Mouse (Mus musculus): ENCODE data around the gene Oard1. TPM values are rescaled to one million over a fixed set of nuclear protein-coding genes. Genes with fewer than 3 reads are reported as not detected.

The Oard1 gene
- polyA plus RNA-seq, 1 experiment from 2014 or later = 73.5 TPM

GRCm38 (mm10) chr17:48416011-48416410 is 6.2 kb downstream of the Oard1 start:
- 83% methylated on average over 7 of the region's 7 CpGs for WGBS
- Histone ChIP-seq H3K36me3 (ENCODE audit: control insufficient read depth, insufficient read depth, low read length) (no peaks in the 10 kb centered on the region; the same call in 1 of the 2 replicates), H3K27ac (ENCODE audit: low read depth, low read length) (no peak overlapping the region)

GRCm38 (mm10) chr17:48416425-48417195 is 6.8 kb downstream of the Oard1 start:
- DNase-seq (ENCODE audit: low spot score) = peak; percentile 61
- 91% methylated on average over 14 of the region's 14 CpGs for WGBS
- Histone ChIP-seq H3K36me3 (ENCODE audit: control insufficient read depth, insufficient read depth, low read length) (no peaks in the 10 kb centered on the region; the same call in 1 of the 2 replicates), H3K9me3 (ENCODE audit: control insufficient read depth, low read length) (no peaks in the 10 kb centered on the region), H3K4me3 (ENCODE audit: low read depth, low read length) (no peak overlapping the region), H3K27ac (ENCODE audit: low read depth, low read length) (no peak overlapping the region), H3K9ac (ENCODE audit: low read length) (no peak overlapping the region), H3K4me1 (ENCODE audit: control insufficient read depth, insufficient read depth, low read length) (0 out of 2 replicates have a peak, but pooled peaks cover under 1% of the 10 kb centered on the region), H3K4me2 (ENCODE audit: low read depth) (no peak overlapping the region), H3K27me3 (ENCODE audit: control insufficient read depth, insufficient read depth, low read length) (no peaks in the 10 kb centered on the region)
- ATAC-seq (ENCODE audit: insufficient read depth, low FRiP score, low TSS enrichment) = no peak

More at GRCm38 (mm10) chr17:48416011-48416410, 6.2 kb downstream of the Oard1 start:
- no peak overlapping the region for H3K9ac ChIP-seq (ENCODE audit: low read length)
- H3K4me2 ChIP-seq (ENCODE audit: low read depth) = no peak overlapping the region
- no peaks in the 10 kb centered on the region for H3K9me3 ChIP-seq (ENCODE audit: control insufficient read depth, low read length)
- DNase-seq (ENCODE audit: low spot score) (no peak), ATAC-seq (ENCODE audit: insufficient read depth, low FRiP score, low TSS enrichment) (no peak)
- H3K4me1 ChIP-seq (ENCODE audit: control insufficient read depth, insufficient read depth, low read length) = 0 out of 2 replicates have a peak, but pooled peaks cover 4% of the 10 kb centered on the region
- no peaks in the 10 kb centered on the region for H3K27me3 ChIP-seq (ENCODE audit: control insufficient read depth, insufficient read depth, low read length)
- no peak overlapping the region for H3K4me3 ChIP-seq (ENCODE audit: low read depth, low read length)

- Histone ChIP-seq H3K9ac (ENCODE audit: low read length) (no peak overlapping the region), H3K4me1 (ENCODE audit: control insufficient read depth, insufficient read depth, low read length) (no peaks in the 10 kb centered on the region), H3K4me3 (ENCODE audit: low read depth, low read length) (no peak overlapping the region), H3K9me3 (ENCODE audit: control insufficient read depth, low read length) (no peaks in the 10 kb centered on the region), H3K36me3 (ENCODE audit: control insufficient read depth, insufficient read depth, low read length) (no peaks in the 10 kb centered on the region; the same call in 1 of the 2 replicates), H3K27ac (ENCODE audit: low read depth, low read length) (no peak overlapping the region), H3K27me3 (ENCODE audit: control insufficient read depth, insufficient read depth, low read length) (no peaks in the 10 kb centered on the region), H3K4me2 (ENCODE audit: low read depth) (no peak overlapping the region)
- DNase-seq (ENCODE audit: low spot score) = no peak
- no peak for ATAC-seq (ENCODE audit: insufficient read depth, low FRiP score, low TSS enrichment)
- WGBS = 96% methylated on average over 6 of the region's 6 CpGs
Observed at GRCm38 (mm10) chr17:48417521-48417920, 7.7 kb downstream of the Oard1 start.

GRCm38 (mm10) chr17:48418174-48418573 is 8.4 kb downstream of the Oard1 start:
- Histone ChIP-seq H3K9me3 (ENCODE audit: control insufficient read depth, low read length) (no peaks in the 10 kb centered on the region), H3K4me2 (ENCODE audit: low read depth) (no peak overlapping the region), H3K36me3 (ENCODE audit: control insufficient read depth, insufficient read depth, low read length) (no peaks in the 10 kb centered on the region; the same call in 1 of the 2 replicates), H3K4me1 (ENCODE audit: control insufficient read depth, insufficient read depth, low read length) (no peaks in the 10 kb centered on the region), H3K27ac (ENCODE audit: low read depth, low read length) (no peak overlapping the region), H3K9ac (ENCODE audit: low read length) (no peak overlapping the region), H3K27me3 (ENCODE audit: control insufficient read depth, insufficient read depth, low read length) (no peaks in the 10 kb centered on the region), H3K4me3 (ENCODE audit: low read depth, low read length) (no peak overlapping the region)
- no peak for ATAC-seq (ENCODE audit: insufficient read depth, low FRiP score, low TSS enrichment)
- DNase-seq (ENCODE audit: low spot score) = no peak
- WGBS = 84% methylated on average over 7 of the region's 7 CpGs

- Histone ChIP-seq H3K36me3 (ENCODE audit: control insufficient read depth, insufficient read depth, low read length) (no peaks in the 10 kb centered on the region; the same call in 1 of the 2 replicates), H3K4me2 (ENCODE audit: low read depth) (no peak overlapping the region), H3K27ac (ENCODE audit: low read depth, low read length) (no peak overlapping the region), H3K4me3 (ENCODE audit: low read depth, low read length) (no peak overlapping the region), H3K9me3 (ENCODE audit: control insufficient read depth, low read length) (no peaks in the 10 kb centered on the region), H3K9ac (ENCODE audit: low read length) (no peak overlapping the region), H3K4me1 (ENCODE audit: control insufficient read depth, insufficient read depth, low read length) (no peaks in the 10 kb centered on the region), H3K27me3 (ENCODE audit: control insufficient read depth, insufficient read depth, low read length) (no peaks in the 10 kb centered on the region)
- WGBS = 90% methylated on average over 1 of the region's 1 CpGs
- no peak for ATAC-seq (ENCODE audit: insufficient read depth, low FRiP score, low TSS enrichment)
- no peak for DNase-seq (ENCODE audit: low spot score)
Observed at GRCm38 (mm10) chr17:48418781-48419180, 9.0 kb downstream of the Oard1 start.

GRCm38 (mm10) chr17:48419571-48419970 is 9.8 kb downstream of the Oard1 start:
- DNase-seq (ENCODE audit: low spot score) (no peak), ATAC-seq (ENCODE audit: insufficient read depth, low FRiP score, low TSS enrichment) (no peak)
- Histone ChIP-seq H3K9ac (ENCODE audit: low read length) (no peak overlapping the region), H3K27me3 (ENCODE audit: control insufficient read depth, insufficient read depth, low read length) (no peaks in the 10 kb centered on the region), H3K4me2 (ENCODE audit: low read depth) (no peak overlapping the region), H3K36me3 (ENCODE audit: control insufficient read depth, insufficient read depth, low read length) (no peaks in the 10 kb centered on the region; the same call in 1 of the 2 replicates), H3K27ac (ENCODE audit: low read depth, low read length) (no peak overlapping the region), H3K9me3 (ENCODE audit: control insufficient read depth, low read length) (no peaks in the 10 kb centered on the region), H3K4me1 (ENCODE audit: control insufficient read depth, insufficient read depth, low read length) (no peaks in the 10 kb centered on the region), H3K4me3 (ENCODE audit: low read depth, low read length) (no peak overlapping the region)
- WGBS = 56% methylated on average over 2 of the region's 2 CpGs

- Histone ChIP-seq H3K9ac (ENCODE audit: low read length) (no peak overlapping the region), H3K4me2 (ENCODE audit: low read depth) (no peak overlapping the region), H3K27ac (ENCODE audit: low read depth, low read length) (no peak overlapping the region), H3K27me3 (ENCODE audit: control insufficient read depth, insufficient read depth, low read length) (no peaks in the 10 kb centered on the region), H3K9me3 (ENCODE audit: control insufficient read depth, low read length) (no peaks in the 10 kb centered on the region), H3K4me3 (ENCODE audit: low read depth, low read length) (no peak overlapping the region), H3K36me3 (ENCODE audit: control insufficient read depth, insufficient read depth, low read length) (no peaks in the 10 kb centered on the region), H3K4me1 (ENCODE audit: control insufficient read depth, insufficient read depth, low read length) (peaks cover 4% of the 10 kb centered on the region; the same call in 1 of the 2 replicates)
- WGBS = 88% methylated on average over 9 of the region's 9 CpGs
- DNase-seq (ENCODE audit: low spot score) (no peak), ATAC-seq (ENCODE audit: insufficient read depth, low FRiP score, low TSS enrichment) (no peak)
Observed at GRCm38 (mm10) chr17:48424237-48424636, 14.4 kb downstream of the Oard1 start.

GRCm38 (mm10) chr17:48425823-48426612 is 16.2 kb downstream of the Oard1 start:
- DNase-seq (ENCODE audit: low spot score) = no peak
- no peaks in the 10 kb centered on the region for H3K36me3 ChIP-seq (ENCODE audit: control insufficient read depth, insufficient read depth, low read length)
- H3K27ac ChIP-seq (ENCODE audit: low read depth, low read length) = no peak overlapping the region
- no peak overlapping the region for H3K4me3 ChIP-seq (ENCODE audit: low read depth, low read length)
- H3K4me1 ChIP-seq (ENCODE audit: control insufficient read depth, insufficient read depth, low read length) = peaks cover 4% of the 10 kb centered on the region; the same call in 1 of the 2 replicates
- H3K9ac ChIP-seq (ENCODE audit: low read length) = no peak overlapping the region
- H3K4me2 ChIP-seq (ENCODE audit: low read depth) = no peak overlapping the region
- no peaks in the 10 kb centered on the region for H3K9me3 ChIP-seq (ENCODE audit: control insufficient read depth, low read length)
- ATAC-seq (ENCODE audit: insufficient read depth, low FRiP score, low TSS enrichment) = no peak
- H3K27me3 ChIP-seq (ENCODE audit: control insufficient read depth, insufficient read depth, low read length) = no peaks in the 10 kb centered on the region
- WGBS = 56% methylated on average over 9 of the region's 9 CpGs
